Comparison of ENCODE assay signal across 8 mouse cellular contexts in genomic region chr8:73003858-73004257, GRCm38 (mm10).
DNase-seq lines count a peak whose midpoint lies in the region; ATAC-seq lines count a peak whose summit lies in the region.

No protein-coding gene starts in this region.

- H3K4me2 ChIP-seq in embryonic facial prominence, embryonic 11.5 days (ENCODE audit: low read depth, low read length): no peak overlapping the region
- no peak overlapping the region for H3K4me2 ChIP-seq in midbrain, embryonic 16.5 days (ENCODE audit: low read length)

- H3K9ac ChIP-seq in embryonic facial prominence, embryonic 11.5 days (replicated peaks; ENCODE audit: low read length): no peak overlapping the region
- no peak overlapping the region for H3K9ac ChIP-seq in midbrain, embryonic 16.5 days (ENCODE audit: low read depth, low read length)

- no peaks in the 10 kb centered on the region for H3K4me1 ChIP-seq in embryonic facial prominence, embryonic 11.5 days (ENCODE audit: control insufficient read depth, insufficient read depth, low read length)
- no peaks in the 10 kb centered on the region for H3K4me1 ChIP-seq in midbrain, embryonic 16.5 days (ENCODE audit: control insufficient read depth, insufficient read depth, low read length)

- 54% methylated on average over 2 of the region's 2 CpGs for WGBS in embryonic facial prominence, embryonic 11.5 days
- 62% methylated on average over 2 of the region's 2 CpGs for WGBS in midbrain, embryonic 16.5 days

- H3K9me3 ChIP-seq in embryonic facial prominence, embryonic 11.5 days (replicated peaks; ENCODE audit: control insufficient read depth, low read length): no peaks in the 10 kb centered on the region
- H3K9me3 ChIP-seq in midbrain, embryonic 16.5 days (replicated peaks; ENCODE audit: control insufficient read depth, low read length, poor library complexity, severe bottlenecking): no peaks in the 10 kb centered on the region

- H3K27me3 ChIP-seq in embryonic facial prominence, embryonic 11.5 days (ENCODE audit: control insufficient read depth, insufficient read depth, low read length): no peaks in the 10 kb centered on the region
- H3K27me3 ChIP-seq in midbrain, embryonic 16.5 days (ENCODE audit: control insufficient read depth, insufficient read depth, low read depth, low read length): no peaks in the 10 kb centered on the region

- no peak overlapping the region for H3K4me3 ChIP-seq in embryonic facial prominence, embryonic 11.5 days (ENCODE audit: low read depth, low read length)
- H3K4me3 ChIP-seq in midbrain, embryonic 16.5 days (ENCODE audit: low read depth, low read length): no peak overlapping the region

- ATAC-seq in embryonic facial prominence, embryonic 11.5 days (replicated peaks; ENCODE audit: insufficient number of reproducible peaks, low FRiP score, low TSS enrichment, low read depth): no peak
- peak; percentile 42; the same call in 1 of the 2 replicates for ATAC-seq in midbrain, embryonic 16.5 days
- no peak for ATAC-seq in megakaryocyte, adult 5-6 weeks (ENCODE audit: poor library complexity, severe bottlenecking)

- no peak overlapping the region for H3K27ac ChIP-seq in embryonic facial prominence, embryonic 11.5 days (replicated peaks; ENCODE audit: low read depth, low read length)
- no peak overlapping the region for H3K27ac ChIP-seq in midbrain, embryonic 16.5 days (ENCODE audit: low read length)

- H3K36me3 ChIP-seq in embryonic facial prominence, embryonic 11.5 days (replicated peaks; ENCODE audit: control insufficient read depth, insufficient read depth, low read depth, low read length): no peaks in the 10 kb centered on the region
- no peaks in the 10 kb centered on the region for H3K36me3 ChIP-seq in midbrain, embryonic 16.5 days (ENCODE audit: control insufficient read depth, insufficient read depth, low read length)

- peak; percentile 9 for DNase-seq in gastrocnemius, adult 18-20 months (ENCODE audit: low spot score)
- DNase-seq in gastrocnemius, adult 8-10 months (ENCODE audit: low spot score in 2 of 2): no peak
- DNase-seq in urinary bladder, postnatal 14 days (ENCODE audit: low spot score): peak; percentile 35
- DNase-seq in urinary bladder, postnatal 10 days (ENCODE audit: low spot score): no peak
- DNase-seq in embryonic facial prominence, embryonic 11.5 days (ENCODE audit: low spot score): peak; percentile 61
- peak; percentile 7 to 62 for DNase-seq in kidney, postnatal 36 days

Comparison
In these comparisons a context has a peak if more than half of its experiments do, and no peak if none do; other contexts are left out.
1. DNase-seq: peak in gastrocnemius, adult 18-20 months (single experiment), urinary bladder, postnatal 14 days (single experiment), embryonic facial prominence, embryonic 11.5 days (single experiment) and kidney, postnatal 36 days (2 of 2); none in gastrocnemius, adult 8-10 months (0 of 2) and urinary bladder, postnatal 10 days (single experiment).